Mouse (Mus musculus) mature B cell (primary cell): ENCODE results near the gene Akr1b7.
"Not testable (repeated sequence)": the region's sequence is repeated elsewhere in the genome, so short reads cannot be mapped to it uniquely, and the experiment has no call there.

Experiments
- in situ Hi-C: fragments of 300-500 bp; cut with MboI; formaldehyde crosslinking; loops from 2 replicates; pipeline ENCODE4 v1.14.3; 2019

Gene Akr1b7

GRCm38 (mm10) chr6:34412023-34412422 lies at the start of gene Akr1b7:
Akr1b7 (plus strand) TSS chr6:34412334.
- in situ Hi-C loops = no loop called here

- in situ Hi-C loops = no loop called here
Measured at GRCm38 (mm10) chr6:34364217-34365136, 47.7 kb upstream of the Akr1b7 start.

GRCm38 (mm10) chr6:34367998-34368397 lies 44.1 kb upstream of the Akr1b7 start:
- in situ Hi-C loops = no loop called here

GRCm38 (mm10) chr6:34370081-34370480 lies 42.1 kb upstream of the Akr1b7 start:
- in situ Hi-C loops = no loop called here

GRCm38 (mm10) chr6:34371700-34372351 lies 40.3 kb upstream of the Akr1b7 start:
- in situ Hi-C loops = no loop called here

- in situ Hi-C loops = no loop called here
Measured at GRCm38 (mm10) chr6:34373841-34374240, 38.3 kb upstream of the Akr1b7 start.

- in situ Hi-C loops = not testable (repeated sequence)
Measured at GRCm38 (mm10) chr6:34375888-34376287, 36.2 kb upstream of the Akr1b7 start.

- in situ Hi-C loops = no loop called here
Measured at GRCm38 (mm10) chr6:34383401-34383800, 28.7 kb upstream of the Akr1b7 start.

- in situ Hi-C loops = no loop called here
Measured at GRCm38 (mm10) chr6:34384110-34384661, 27.9 kb upstream of the Akr1b7 start, which contains the start of gene Akr1b10. Akr1b10 (plus strand) TSS chr6:34384218.

GRCm38 (mm10) chr6:34384701-34385370 lies 27.3 kb upstream of the Akr1b7 start:
- in situ Hi-C loops = no loop called here

- in situ Hi-C loops = no loop called here
Measured at GRCm38 (mm10) chr6:34388420-34389156, 23.5 kb upstream of the Akr1b7 start.

GRCm38 (mm10) chr6:34395897-34396296 lies 16.2 kb upstream of the Akr1b7 start:
- in situ Hi-C loops = no loop called here

GRCm38 (mm10) chr6:34398431-34398830 lies 13.7 kb upstream of the Akr1b7 start:
- in situ Hi-C loops = no loop called here

GRCm38 (mm10) chr6:34399606-34400220 lies 12.4 kb upstream of the Akr1b7 start:
- in situ Hi-C loops = no loop called here

GRCm38 (mm10) chr6:34400696-34401095 lies 11.4 kb upstream of the Akr1b7 start:
- in situ Hi-C loops = no loop called here

- in situ Hi-C loops = no loop called here
Measured at GRCm38 (mm10) chr6:34406746-34407145, 5.4 kb upstream of the Akr1b7 start.

- in situ Hi-C loops = no loop called here
Measured at GRCm38 (mm10) chr6:34407403-34407802, 4.7 kb upstream of the Akr1b7 start.

GRCm38 (mm10) chr6:34412688-34413087 lies 554 bp downstream of the Akr1b7 start:
- in situ Hi-C loops = no loop called here

GRCm38 (mm10) chr6:34413386-34413785 lies 1.3 kb downstream of the Akr1b7 start:
- in situ Hi-C loops = not testable (repeated sequence)

GRCm38 (mm10) chr6:34416521-34416920 lies 4.4 kb downstream of the Akr1b7 start:
- in situ Hi-C loops = no loop called here

GRCm38 (mm10) chr6:34419071-34419470 lies 6.9 kb downstream of the Akr1b7 start:
- in situ Hi-C loops = no loop called here
